In the genomic region with DNA sequence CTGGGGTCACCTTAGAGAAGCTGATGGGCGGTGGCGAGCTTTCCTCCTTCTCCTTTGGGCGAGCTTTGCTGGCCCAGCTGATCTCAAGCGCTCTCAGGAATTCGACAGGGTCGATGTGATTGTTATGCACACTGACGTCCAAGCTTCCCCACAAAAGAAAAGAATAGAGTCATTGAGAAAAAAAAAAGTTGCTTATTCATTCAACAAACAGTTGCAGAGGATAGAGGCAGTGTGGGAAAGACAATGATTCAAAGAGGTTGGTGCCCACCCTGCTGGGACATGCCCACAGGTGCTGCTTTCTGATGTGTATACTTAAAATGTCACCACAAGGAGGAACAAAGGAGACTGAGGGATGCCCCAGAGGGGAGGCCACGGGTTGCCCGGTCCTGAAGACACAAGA, we compare ENCODE assay signal across 21 mouse cellular contexts.
"Had no signal": no experiment of that assay in that cellular context is flagged by ENCODE, and none has a peak within 500 bp of the region (broad histone marks: within the 10 kb centered on the region; RNA-seq: fewer than 3 reads in every experiment).

No protein-coding gene starts in this region.

- H3K36me3 ChIP-seq: limb, embryonic 10.5 days; limb, embryonic 13.5 days; liver, embryonic 12.5 days; liver, embryonic 15.5 days; lung, embryonic 15.5 days; midbrain, embryonic 12.5 days had no signal

- H3K4me3 ChIP-seq: limb, embryonic 10.5 days; limb, embryonic 13.5 days; liver, embryonic 12.5 days; liver, embryonic 15.5 days; lung, embryonic 15.5 days; megakaryocyte, embryonic 14.5 days; midbrain, embryonic 12.5 days had no signal

- H3K27me3 ChIP-seq: liver, embryonic 12.5 days; liver, embryonic 15.5 days; lung, embryonic 15.5 days had no signal

- H3K9ac ChIP-seq: limb, embryonic 13.5 days; liver, embryonic 12.5 days; liver, embryonic 15.5 days; lung, embryonic 15.5 days; midbrain, embryonic 12.5 days had no signal

- H3K9me3 ChIP-seq: limb, embryonic 10.5 days; limb, embryonic 13.5 days; liver, embryonic 12.5 days; liver, embryonic 15.5 days; lung, embryonic 15.5 days; megakaryocyte, embryonic 14.5 days; midbrain, embryonic 12.5 days had no signal

- H3K27ac ChIP-seq: limb, embryonic 10.5 days; limb, embryonic 13.5 days; liver, embryonic 12.5 days; liver, embryonic 15.5 days; lung, embryonic 15.5 days; midbrain, embryonic 12.5 days; stomach, postnatal 0 days had no signal

- H3K4me2 ChIP-seq: limb, embryonic 13.5 days; liver, embryonic 12.5 days; liver, embryonic 15.5 days; lung, embryonic 15.5 days; midbrain, embryonic 12.5 days had no signal

- H3K4me1 ChIP-seq: limb, embryonic 13.5 days; liver, embryonic 12.5 days; liver, embryonic 15.5 days; lung, embryonic 15.5 days; megakaryocyte, embryonic 14.5 days had no signal

- ATAC-seq: liver, embryonic 12.5 days had no signal

- DNase-seq: kidney, adult 9 months; kidney, postnatal 14 days; kidney, postnatal 4 days; liver; lung, adult 18-20 months; lung, postnatal 10 days; lung, postnatal 36 days; right cerebral cortex, adult 18-20 months; right cerebral cortex, postnatal 14 days; right cerebral cortex, postnatal 4 days; thymus, adult 2 months; thymus, postnatal 14 days; thymus, postnatal 4 days had no signal
